ENCODE assay signal across 18 mouse cellular contexts in genomic region chr10:7943006-7943405, GRCm38 (mm10). TPM values are rescaled to one million over a fixed set of nuclear protein-coding genes. Genes with fewer than 3 reads are reported as not detected.
A peak's percentile ranks its signal among the peaks of the same experiment; 100 is the strongest.
DNase-seq lines count a peak whose midpoint lies in the region; ATAC-seq and TF ChIP-seq lines count a peak whose summit lies in the region.
"Had no signal": no experiment of that assay in that cellular context is flagged by ENCODE, and none has a peak within 500 bp of the region (broad histone marks: within the 10 kb centered on the region; RNA-seq: fewer than 3 reads in every experiment).

No protein-coding gene starts in this region.

- peaks cover 5% of the 10 kb centered on the region; the same call in 1 of the 2 replicates for H3K4me1 ChIP-seq in kidney, postnatal 0 days (replicated peaks; ENCODE audit: insufficient read depth, low read length)
- no peaks in the 10 kb centered on the region for H3K4me1 ChIP-seq in intestine, postnatal 0 days (replicated peaks; ENCODE audit: control insufficient read depth, insufficient read depth, low read length)
- H3K4me1 ChIP-seq: intestine, embryonic 15.5 days; midbrain, embryonic 10.5 days had no signal

- ATAC-seq in kidney, postnatal 0 days (replicated peaks; ENCODE audit: low FRiP score, low read depth) = no peak
- no peak for ATAC-seq in intestine, postnatal 0 days
- ATAC-seq: forebrain, embryonic 14.5 days; intestine, embryonic 15.5 days had no signal

- H3K9ac ChIP-seq in kidney, postnatal 0 days (ENCODE audit: low read depth, low read length) = no peak overlapping the region
- no peak overlapping the region for H3K9ac ChIP-seq in intestine, postnatal 0 days (ENCODE audit: low read depth, low read length)
- H3K9ac ChIP-seq: hindbrain, embryonic 13.5 days; intestine, embryonic 15.5 days; stomach, embryonic 15.5 days had no signal

- TF ChIP-seq CTCF in kidney, postnatal 0 days (IDR thresholded peaks at IDR 0.05; ENCODE audit: low read depth) = no peak
- TF ChIP-seq CTCF in intestine, postnatal 0 days (IDR thresholded peaks at IDR 0.05; ENCODE audit: low read depth) = no peak

- no peaks in the 10 kb centered on the region for H3K27me3 ChIP-seq in kidney, postnatal 0 days (ENCODE audit: insufficient read depth, low read length)
- H3K27me3 ChIP-seq in intestine, postnatal 0 days (replicated peaks; ENCODE audit: control insufficient read depth, insufficient read depth, low read length) = no peaks in the 10 kb centered on the region
- H3K27me3 ChIP-seq: hindbrain, embryonic 13.5 days; intestine, embryonic 15.5 days; stomach, embryonic 15.5 days had no signal

- peak; percentile 58 for DNase-seq in embryo, embryonic 10 days (ENCODE audit: low spot score)
- DNase-seq in embryo, embryonic 9.5 days (ENCODE audit: extremely low spot score) = no peak
- DNase-seq in kidney, postnatal 0 days (ENCODE audit: low spot score) = peak; percentile 15
- no peak for DNase-seq in kidney, adult 9 months
- peak; percentile 46 for DNase-seq in embryo, embryonic 10.5 days (ENCODE audit: low spot score)
- DNase-seq in mesoderm, embryonic 11.5 days (ENCODE audit: low read depth, low spot score) = peak; percentile 58
- DNase-seq in cerebellum, adult 11-12 months = no peak
- DNase-seq: adrenal gland, postnatal 25 days; cerebellum, postnatal 10 days; kidney, postnatal 25 days; spleen, adult 18-20 months; thymus, postnatal 4 days had no signal

- no peak overlapping the region for H3K4me2 ChIP-seq in kidney, postnatal 0 days (ENCODE audit: low read length)
- no peak overlapping the region for H3K4me2 ChIP-seq in intestine, postnatal 0 days (replicated peaks; ENCODE audit: low read depth)
- H3K4me2 ChIP-seq: hindbrain, embryonic 13.5 days; intestine, embryonic 15.5 days; stomach, embryonic 15.5 days had no signal

- H3K27ac ChIP-seq in kidney, postnatal 0 days = no peak overlapping the region
- no peak overlapping the region for H3K27ac ChIP-seq in intestine, postnatal 0 days (ENCODE audit: low read depth, low read length)
- H3K27ac ChIP-seq: hindbrain, embryonic 13.5 days; intestine, embryonic 15.5 days; midbrain, embryonic 10.5 days; stomach, embryonic 15.5 days had no signal

- peaks cover 3% of the 10 kb centered on the region; the same call in 1 of the 2 replicates for H3K36me3 ChIP-seq in kidney, postnatal 0 days (ENCODE audit: insufficient read depth, low read length)
- 0 out of 2 replicates have a peak, but pooled peaks cover 3% of the 10 kb centered on the region for H3K36me3 ChIP-seq in intestine, postnatal 0 days (ENCODE audit: control insufficient read depth, insufficient read depth)
- H3K36me3 ChIP-seq: intestine, embryonic 15.5 days had no signal

- WGBS in kidney, postnatal 0 days = 22% methylated on average over 3 of the region's 3 CpGs
- 37% methylated on average over 3 of the region's 3 CpGs for WGBS in intestine, postnatal 0 days

- H3K9me3 ChIP-seq in kidney, postnatal 0 days (replicated peaks; ENCODE audit: low read length) = no peaks in the 10 kb centered on the region
- H3K9me3 ChIP-seq in intestine, postnatal 0 days (ENCODE audit: control insufficient read depth) = no peaks in the 10 kb centered on the region
- H3K9me3 ChIP-seq: hindbrain, embryonic 13.5 days; intestine, embryonic 15.5 days; stomach, embryonic 15.5 days had no signal

- no peak overlapping the region for H3K4me3 ChIP-seq in kidney, postnatal 0 days (replicated peaks; ENCODE audit: low read depth, low read length)
- H3K4me3 ChIP-seq in intestine, postnatal 0 days (ENCODE audit: low read depth, low read length) = no peak overlapping the region
- H3K4me3 ChIP-seq: hindbrain, embryonic 13.5 days; intestine, embryonic 15.5 days; midbrain, embryonic 10.5 days; stomach, embryonic 15.5 days had no signal

RNA-seq across cellular contexts. Expression of gene Tab2, which starts 13.0 kb away (rescaled TPM):
- polyA plus RNA-seq in kidney, postnatal 0 days (2015; fragmentation: Nextera tagmentation; extraction: Ambion mirVana) = 20.4 and 20.9 TPM in 2 replicates
- polyA plus RNA-seq in intestine, postnatal 0 days (2015; fragmentation: Nextera tagmentation; extraction: Ambion mirVana) = 18.0 and 21.0 TPM in 2 replicates

Comparison
In these comparisons a context has a peak if more than half of its experiments do, and no peak if none do; other contexts are left out.
1. DNase-seq: peak in embryo, embryonic 10 days (single experiment), kidney, postnatal 0 days (single experiment), embryo, embryonic 10.5 days (single experiment) and mesoderm, embryonic 11.5 days (single experiment); none in embryo, embryonic 9.5 days (single experiment), kidney, adult 9 months (single experiment) and cerebellum, adult 11-12 months (single experiment).